Mouse (Mus musculus): ENCODE data around the gene Txnrd2.

Gene Txnrd2

DNA sequence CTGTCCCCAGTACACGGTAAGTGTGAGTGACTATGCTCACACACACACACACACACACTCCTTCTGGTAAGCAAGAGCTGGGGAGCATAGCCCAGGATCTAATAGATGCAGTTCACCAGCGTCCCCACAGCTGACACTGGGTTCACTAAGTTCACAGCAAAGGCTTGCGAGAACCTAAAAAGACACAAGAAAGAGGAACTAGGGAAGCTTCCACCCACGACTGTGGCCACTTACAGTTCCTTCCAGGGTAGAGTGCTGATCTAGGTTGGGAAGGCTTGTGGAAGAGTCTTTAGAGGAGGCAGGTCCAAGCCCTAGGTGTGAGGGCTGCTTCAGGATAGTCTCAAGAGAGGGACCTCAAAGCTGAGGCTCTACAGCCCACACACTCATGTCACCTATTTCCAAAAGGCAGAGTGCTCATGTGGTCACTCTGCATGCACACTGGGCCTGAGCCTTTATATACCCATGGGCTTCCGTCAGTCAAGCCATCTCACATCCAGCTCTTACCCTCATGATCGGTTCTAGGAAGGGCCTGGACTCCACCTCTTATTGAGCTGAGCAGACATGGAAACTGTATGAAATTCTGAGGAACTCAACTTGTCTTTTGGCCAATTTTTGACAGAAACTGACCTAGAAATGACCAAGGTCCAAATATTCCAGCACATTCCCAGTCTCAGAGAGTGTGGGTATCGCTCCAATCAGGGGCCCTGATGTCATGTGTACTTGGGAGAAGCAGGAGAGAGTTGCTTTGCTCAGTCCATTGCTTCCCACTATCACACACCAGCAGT is 13.0 kb upstream of the Txnrd2 start:
- DNase-seq (ENCODE audit: extremely low spot score, low read depth, low spot score): no peak

DNA sequence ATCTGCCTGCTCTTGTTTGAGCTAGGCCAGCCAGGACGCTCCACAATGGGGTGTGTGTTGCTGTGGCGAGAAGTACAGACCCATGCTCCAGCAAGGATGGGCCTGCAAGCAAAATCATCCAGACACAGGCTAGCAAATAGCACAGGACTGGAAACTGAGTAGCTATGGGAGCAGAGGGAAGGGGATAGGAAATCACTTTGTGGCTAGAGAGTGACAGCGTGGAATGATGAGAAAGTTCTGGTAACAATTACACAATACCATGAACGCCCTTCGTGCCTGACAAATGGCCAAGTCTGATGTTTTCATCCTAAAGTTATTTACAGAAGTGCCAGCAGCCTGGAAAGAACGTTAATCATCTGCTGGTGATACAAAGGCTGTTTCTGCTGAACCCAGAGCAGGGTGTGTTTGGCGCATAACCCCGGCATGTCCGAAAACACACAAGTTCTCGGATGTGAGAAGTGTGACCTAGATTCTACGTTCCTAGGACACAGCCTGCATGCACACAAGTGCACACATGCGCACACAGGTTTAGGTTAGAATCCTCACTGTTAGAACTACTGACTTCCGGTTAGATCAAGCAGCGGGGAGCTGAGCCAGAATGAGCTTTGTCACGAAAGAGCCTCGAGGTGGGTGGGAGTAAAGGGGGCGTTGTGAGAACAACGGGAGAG is 10.0 kb upstream of the Txnrd2 start:
- no peak for DNase-seq (ENCODE audit: extremely low spot score, low read depth, low spot score)

DNA sequence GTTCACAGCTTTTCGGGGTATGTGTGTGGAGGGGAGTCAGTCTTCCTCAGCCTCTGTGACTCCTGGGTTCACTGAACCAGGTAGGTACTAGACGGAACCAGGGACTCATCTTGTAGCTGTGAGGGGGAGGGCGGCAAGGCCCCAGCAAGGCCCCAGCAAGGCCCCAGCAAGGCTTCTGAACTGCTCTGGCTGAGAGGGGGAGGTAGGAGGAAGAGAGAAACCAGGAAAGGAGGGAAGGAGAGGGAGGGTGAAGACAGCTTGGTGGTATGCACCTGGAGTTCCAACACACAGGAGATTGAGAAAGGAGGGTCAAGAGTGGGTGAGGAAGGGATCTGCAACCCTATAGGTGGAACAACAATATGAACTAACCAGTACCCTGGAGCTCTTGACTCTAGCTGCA is 9.3 kb upstream of the Txnrd2 start:
- DNase-seq (ENCODE audit: extremely low spot score, low read depth, low spot score): no peak

DNA sequence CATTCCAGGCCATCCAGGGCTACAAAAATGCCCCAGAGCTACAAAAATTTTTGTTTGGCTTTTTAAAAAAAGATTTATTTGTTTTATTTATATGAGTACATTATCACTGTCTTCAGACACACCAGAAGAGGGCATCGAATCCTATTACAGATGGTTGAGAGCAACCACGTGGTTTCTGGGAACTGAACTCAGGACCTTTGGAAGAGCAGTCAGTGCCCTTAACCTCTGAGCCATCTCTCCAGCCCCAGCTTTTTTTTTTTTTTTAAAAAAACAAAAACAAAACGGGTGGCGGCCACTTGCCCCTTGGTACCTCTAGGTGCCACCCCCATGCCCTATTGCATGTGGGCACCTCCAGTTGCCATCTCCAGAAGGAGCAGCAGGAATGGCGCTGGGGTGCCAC is 8.7 kb upstream of the Txnrd2 start:
- no peak for DNase-seq (ENCODE audit: extremely low spot score, low read depth, low spot score)

DNA sequence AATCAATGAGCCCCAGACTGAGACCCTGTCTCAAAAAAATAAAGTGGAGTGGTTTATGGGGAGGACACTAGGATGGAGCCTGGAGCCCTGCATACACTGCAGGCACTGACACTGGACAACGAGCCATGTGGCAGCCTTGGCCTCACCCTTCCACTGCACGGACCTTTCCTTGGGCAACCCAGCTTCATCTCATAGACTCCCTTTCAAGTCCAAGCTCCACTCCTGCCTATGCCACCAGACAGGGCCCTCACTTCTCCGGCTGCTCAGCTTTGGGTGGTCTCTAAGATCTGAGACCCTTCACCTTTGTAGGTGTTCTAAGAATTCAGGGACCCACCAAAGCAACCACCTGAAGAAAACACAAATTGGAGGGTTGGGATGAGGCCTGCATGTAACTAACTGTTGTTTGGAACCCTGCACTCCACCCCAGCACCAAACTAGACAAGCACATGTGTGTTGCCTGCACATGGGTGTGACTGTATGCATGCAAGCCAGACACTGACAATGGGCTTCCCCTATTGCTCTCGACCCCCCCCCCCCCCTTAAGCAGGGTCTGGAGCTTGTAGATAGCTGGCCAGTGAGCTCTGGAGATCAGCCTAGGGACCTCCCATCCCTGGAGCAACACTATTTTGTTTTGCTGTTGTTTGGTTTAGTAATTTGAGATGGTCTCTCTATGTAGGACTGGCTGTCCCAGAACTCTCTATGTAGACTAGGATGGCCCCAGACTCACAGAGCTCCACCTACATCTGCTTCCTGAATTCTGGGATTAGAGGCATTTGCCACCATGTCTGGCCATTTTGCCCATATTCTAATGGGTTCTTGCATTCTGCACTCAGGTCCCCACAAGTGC is 7.2 kb upstream of the Txnrd2 start:
- DNase-seq (ENCODE audit: extremely low spot score, low read depth, low spot score): no peak

DNA sequence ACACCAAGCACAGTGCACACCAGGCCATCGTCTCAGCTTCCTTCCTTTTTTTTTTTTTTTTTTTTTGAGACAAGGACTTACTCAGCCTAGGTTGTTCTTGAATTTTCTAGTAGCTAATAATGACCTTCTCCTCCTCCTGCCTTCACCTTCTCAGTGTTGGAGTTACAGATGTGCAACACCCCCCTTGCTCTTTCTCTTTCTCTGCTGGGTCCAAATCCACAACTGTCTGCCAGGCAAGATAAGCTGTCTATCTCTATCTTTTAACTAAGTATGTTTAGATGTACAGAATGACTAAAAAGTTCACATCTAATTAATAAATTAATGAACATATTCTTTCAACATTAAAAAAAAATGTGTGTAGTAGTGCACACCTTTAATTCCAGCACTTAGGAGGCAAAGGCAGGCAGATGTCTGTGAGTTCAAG is 6.6 kb upstream of the Txnrd2 start:
- DNase-seq (ENCODE audit: extremely low spot score, low read depth, low spot score): no peak

DNA sequence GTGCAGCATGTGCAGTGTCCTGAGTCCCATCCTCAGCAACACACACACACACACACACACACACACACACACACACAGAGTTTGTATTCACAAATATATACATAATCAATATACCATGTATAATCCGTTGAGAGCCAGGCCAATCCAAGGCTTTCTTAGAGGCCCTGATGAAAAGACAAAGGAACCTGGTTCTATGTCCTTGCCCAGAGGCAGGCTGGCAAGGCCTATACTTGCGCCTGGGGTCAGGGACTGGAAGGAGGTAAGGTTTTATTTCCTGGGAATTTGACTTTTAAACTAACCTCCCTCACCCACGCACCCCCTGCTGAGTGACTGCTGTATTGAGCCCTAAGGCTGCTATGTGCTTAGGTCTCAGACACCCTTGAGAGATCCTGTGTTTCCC is 5.6 kb upstream of the Txnrd2 start:
- DNase-seq (ENCODE audit: extremely low spot score, low read depth, low spot score): no peak

DNA sequence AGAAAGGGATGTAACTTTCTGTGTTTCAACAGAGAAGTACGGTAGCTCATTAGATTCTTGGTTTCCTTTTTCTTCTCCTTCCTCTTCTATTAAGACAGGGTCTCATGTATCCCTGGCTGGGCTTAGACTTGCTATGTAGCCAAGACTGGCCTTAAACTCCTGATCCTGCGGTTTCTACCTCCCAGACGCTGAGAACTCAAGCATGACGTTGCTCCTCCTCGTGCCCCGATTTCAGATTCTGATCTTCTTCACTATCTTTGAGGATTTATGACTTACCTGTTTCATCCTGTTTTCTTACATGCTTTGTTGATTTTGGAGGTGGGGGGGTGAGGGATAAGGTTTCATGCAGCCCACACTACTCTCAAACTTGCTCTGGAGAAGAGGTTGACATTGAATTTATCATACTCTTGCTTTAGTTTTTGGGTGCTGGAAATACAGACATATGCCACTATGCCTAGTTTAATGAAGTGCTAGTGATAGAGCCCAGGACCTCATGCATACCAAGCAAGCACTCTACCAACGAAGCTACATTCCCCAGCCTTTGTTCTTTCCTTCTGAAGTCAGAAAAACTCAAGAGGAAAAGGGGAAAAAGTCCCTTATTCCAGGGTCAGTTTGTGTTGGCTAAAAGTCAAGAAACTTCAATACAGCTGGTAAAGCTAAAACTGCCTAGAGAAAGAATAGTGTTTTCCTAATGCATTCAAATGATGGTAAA is 2.8 kb upstream of the Txnrd2 start:
- DNase-seq (ENCODE audit: extremely low spot score, low read depth, low spot score): no peak

DNA sequence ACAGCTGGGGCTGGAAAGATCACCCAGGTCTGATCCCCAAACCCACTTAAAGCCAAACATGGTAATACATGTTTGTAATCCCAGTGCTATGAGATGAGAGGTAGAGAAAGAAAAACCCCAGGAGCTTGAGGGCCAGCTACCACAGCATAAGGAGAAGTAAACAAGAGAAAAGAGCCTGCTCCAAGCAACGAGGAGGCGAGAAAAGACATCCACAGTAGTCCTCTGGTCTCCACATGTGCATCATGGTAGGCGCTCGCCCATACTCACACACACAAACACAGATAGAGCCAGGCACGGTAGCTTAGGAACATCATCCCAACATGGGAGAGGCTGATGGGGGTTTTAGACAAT is 2.3 kb upstream of the Txnrd2 start:
- no peak for DNase-seq (ENCODE audit: extremely low spot score, low read depth, low spot score)

DNA sequence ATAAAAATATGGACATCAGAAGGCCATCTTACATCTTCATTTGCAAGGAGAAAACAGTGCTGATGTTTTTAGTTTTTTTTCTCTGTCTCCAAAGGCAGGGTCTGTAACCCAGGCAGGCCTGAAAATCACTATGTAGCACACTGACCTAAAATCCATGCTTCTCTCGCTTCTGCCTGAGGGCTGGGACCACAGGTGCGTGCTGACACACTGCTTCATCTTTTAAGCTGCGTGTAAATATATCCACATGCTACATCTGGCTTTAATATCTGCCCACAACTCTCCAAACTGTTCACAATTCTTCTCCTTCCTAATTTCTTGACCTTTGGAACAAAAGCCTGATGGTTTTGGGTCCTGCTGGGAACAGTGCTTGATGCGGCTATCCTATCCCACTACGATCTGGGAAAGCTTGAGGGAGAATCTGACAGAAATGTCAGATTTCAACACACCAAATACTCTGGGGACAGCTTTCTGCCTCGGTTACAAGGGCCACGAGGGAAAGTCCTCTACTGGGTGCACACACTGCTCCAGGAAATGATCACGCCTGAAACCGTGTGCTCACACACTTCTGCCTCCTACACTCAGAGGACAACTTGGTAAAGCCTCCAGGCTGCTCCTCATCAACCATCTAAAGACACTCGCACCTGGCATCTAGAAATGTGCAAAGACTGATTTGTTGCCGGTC is 1.7 kb upstream of the Txnrd2 start:
- DNase-seq (ENCODE audit: extremely low spot score, low read depth, low spot score): no peak

DNA sequence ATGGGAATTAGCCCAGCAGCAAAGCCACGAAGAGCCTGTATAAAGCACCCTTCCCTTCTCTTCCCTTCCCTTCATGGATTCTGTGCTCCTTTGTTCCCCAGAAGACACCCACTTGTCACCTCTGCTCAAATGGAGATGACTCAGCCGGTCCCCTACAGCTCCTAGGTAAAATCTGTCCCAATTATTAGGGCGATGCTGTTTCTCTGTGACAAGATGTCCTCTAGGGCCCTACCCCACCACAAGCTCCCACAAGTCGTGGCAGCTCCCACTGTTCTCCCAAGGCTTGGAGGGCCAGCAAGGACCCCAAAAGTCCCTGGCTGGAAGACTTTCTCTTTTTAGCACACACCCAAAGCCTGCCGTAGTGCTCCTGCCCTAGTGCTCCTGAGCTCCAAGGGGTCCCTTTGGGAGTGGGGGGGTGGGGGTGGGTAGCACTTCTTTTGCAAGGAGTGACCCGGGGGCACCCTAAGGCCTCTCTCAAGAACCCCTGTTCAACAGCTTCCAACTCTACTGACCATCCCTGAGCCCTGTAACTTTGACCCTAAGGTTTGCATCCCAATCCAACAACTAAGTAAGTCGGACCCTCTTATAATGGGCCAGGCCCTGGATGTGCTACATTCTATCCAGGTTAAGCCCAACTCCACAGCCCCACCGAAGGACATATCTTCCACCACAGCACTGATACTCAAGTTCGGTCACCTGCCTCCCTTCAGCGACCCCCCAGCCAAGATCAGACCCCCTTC is 539 bp upstream of the Txnrd2 start:
- no peak for DNase-seq (ENCODE audit: extremely low spot score, low read depth, low spot score)

DNA sequence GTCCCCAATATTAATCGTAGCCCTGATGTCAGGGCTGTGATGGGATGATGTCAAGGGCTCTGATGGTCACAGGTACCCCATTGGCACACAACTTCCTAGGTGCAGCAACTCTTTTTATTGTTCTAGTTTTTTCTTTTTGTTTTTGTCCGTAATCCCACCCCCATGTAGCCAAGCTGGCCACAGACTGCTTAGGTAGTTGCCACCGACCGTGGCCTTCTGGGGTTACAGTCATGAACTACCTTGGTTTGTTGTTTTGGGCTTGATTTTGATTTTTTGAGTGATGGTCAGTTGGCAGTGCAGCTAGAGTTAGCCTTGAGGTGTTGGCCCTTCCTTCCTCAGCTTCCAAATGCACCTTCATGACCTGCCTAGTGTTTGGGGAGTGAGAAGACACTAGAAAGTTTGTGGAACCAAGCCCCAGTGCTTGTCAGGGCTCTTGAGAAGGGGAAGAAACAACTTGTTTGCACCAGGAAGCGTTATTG is 657 bp downstream of the Txnrd2 start, which contains the start of gene Comt:
Comt (minus strand) TSS at position 51 of the 479 bp plus-strand sequence.
- no peak for DNase-seq (ENCODE audit: extremely low spot score, low read depth, low spot score)

DNA sequence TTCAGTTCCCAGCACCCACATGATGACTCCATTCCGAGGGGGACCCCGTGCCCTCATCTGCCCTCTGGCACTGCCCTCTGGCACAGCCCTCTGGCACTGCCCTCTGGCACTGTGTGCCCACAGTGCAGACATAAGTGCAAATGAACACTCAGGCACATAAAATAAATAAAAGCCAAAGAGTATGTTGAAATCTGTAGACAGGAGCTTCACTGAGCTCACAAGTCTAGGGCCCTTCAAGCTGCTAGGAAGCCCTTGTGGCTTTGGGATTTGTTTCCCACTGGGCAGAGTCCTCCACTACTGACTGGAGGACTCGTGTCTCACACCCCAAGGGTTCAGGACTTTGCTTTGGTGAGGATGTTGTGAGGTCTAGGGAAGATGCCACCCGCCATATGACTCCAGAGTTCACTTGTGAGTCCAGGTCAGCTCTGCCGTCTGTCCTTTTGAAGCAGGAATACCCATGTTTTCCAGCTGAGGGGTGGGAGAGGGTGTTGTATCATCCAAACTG is 1.9 kb downstream of the Txnrd2 start:
- no peak for DNase-seq (ENCODE audit: extremely low spot score, low read depth, low spot score)

DNA sequence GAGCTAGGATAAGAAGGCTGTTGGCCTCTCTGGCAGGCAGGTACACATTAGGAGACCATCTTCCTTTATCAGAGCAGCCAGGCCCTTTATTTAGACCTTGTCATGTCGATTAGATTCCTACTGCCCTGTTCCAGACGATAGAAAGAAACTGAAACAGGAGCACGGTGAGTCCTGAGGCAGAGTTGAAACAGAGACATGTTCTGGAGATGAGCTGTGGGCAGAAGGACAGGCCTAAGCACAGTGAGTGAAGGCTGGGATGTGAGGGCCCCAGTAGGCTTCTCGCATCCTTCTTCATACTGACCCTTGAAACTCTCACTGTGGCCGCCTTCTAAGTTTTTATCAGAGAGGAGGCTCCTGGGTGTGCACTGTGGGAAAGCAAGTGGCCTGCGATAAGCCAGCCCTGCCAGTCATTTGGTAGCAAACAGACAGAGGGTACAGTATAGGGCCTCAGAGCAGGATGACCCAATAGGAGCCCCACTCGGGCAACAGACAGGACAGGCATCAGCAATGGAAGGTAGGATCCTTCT is 2.4 kb downstream of the Txnrd2 start:
- no peak for DNase-seq (ENCODE audit: extremely low spot score, low read depth, low spot score)

DNA sequence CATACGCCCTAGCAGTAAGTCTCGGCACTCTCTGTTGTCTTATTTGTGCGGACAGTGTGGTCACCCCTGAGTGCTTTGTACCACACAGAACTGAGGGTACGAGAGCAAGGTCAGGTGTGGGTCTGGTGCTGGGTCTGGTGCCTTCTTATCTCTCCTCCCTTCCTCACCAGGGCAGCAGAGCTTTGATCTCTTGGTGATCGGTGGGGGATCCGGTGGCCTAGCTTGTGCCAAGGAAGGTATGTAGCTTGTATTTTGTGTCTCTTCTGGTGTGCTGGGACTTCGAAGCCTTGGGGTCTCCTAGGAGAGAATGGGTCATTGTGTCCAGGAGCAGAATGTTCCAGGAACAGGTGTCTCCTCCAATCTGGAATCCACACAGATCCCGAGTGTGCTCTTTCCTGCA is 3.5 kb downstream of the Txnrd2 start:
- no peak for DNase-seq (ENCODE audit: extremely low spot score, low read depth, low spot score)

DNA sequence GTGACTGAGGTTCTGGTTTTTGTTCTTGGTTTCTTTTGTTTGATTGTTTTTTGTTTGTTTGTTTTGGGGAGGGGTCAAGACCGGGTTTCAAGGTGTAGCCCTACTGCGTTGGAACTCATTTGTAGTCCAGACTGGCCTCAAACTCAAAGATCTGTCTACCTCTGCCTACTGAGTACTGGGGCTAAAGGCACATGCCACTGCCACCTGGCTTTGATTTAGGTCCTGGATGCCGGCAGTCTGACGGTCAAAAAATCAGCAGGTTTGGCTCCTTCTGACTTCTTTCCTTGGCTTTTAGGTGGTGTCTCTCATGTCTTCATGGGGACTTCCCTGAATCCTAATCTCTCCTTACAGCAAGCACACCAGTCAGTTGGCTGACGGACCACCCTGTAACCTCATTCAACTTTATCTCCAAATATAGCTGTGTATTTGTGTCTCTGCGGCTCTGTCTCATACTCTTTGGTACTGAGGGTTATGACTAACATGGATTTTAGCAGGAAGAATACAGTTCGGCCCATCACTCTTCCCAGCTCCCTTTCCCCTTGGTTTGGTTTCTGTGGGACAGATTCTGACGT is 4.5 kb downstream of the Txnrd2 start:
- DNase-seq (ENCODE audit: extremely low spot score, low read depth, low spot score): no peak

DNA sequence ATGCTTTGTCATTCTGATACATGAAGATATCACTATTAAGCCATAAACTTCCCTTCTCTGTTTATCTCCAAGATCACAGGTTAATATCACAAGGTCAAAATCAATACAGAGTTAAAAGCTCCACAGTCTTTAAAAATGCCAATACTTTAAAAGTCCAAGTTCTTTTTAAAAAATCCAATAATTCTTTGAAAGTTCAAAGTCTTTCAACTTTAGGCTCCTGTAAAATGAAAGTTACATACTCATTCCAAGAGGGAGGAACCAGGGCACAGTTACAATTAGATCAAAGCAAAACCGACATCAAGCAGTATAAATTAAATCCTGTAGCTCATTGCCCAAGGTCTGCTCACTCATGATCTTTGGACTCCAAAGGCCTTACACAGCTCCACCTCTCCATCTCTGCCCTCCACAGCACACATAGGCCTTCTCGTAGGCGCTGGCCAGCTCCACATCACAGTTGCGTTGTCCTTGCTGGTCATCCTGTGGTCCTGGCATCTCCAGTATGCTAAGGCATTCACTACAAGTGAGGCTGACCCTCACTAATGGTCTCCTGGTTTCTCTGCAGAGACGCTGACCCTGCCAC is 7.2 kb downstream of the Txnrd2 start:
- no peak for DNase-seq (ENCODE audit: extremely low spot score, low read depth, low spot score)

DNA sequence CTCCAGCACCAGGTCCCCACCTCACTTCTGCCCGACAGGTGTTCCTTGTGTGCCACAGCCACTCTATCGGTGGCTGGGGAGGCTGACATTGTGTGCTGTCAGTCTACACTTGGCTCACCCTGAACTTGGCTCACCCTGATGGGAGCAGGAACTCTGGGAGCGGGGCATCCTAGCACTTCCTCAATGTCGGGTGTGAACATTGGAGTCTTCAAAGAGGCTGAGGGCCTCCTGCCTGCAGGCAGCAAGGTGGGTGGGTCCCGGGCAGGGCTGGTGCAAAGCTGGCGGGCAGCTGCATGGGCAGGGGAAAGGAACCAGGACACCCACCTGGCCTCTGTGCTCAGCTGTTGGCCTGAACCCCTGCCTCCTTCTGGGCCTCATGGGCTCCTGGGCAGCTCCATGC is 9.9 kb downstream of the Txnrd2 start:
- DNase-seq (ENCODE audit: extremely low spot score, low read depth, low spot score): no peak

DNA sequence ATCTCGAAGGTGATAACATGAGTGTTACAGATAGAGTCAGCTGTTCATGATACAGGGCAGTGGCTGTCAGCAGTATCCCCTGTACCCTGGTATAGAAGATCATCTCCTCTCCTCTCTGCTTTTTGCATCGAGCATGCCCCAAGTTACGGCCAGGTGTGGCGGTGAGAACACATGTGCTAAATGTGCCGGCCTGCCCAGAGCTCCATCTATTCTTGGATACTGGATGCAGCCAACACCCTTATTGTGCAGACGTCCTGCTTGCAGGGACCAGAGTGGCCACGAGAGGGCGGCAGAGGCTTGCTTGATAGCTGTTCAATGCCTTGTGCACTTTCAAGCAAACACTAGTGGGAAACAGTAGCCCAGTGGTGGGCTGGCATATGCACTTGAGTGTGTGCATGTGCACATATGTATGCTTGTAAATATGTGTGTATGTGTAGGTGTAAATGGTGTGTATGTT is 17.2 kb downstream of the Txnrd2 start:
- peak; percentile 68 for DNase-seq (ENCODE audit: extremely low spot score, low read depth, low spot score)
